Mouse (Mus musculus) kidney, postnatal 10 days (tissue): ENCODE results near the gene BC004004.

Experiments
- DNase-seq: peaks from one replicate; pipeline ENCODE4 v3.0.0; 2021; ENCODE audit warnings: mixed read lengths

BC004004 gene

GRCm38 (mm10) chr17:29261603-29262258 lies 6.9 kb upstream of the BC004004 start:
- DNase-seq: no peak

GRCm38 (mm10) chr17:29262259-29262649 lies 6.3 kb upstream of the BC004004 start:
- DNase-seq: no peak

- no peak for DNase-seq
Measured at GRCm38 (mm10) chr17:29263417-29263816, 5.2 kb upstream of the BC004004 start.

DNA sequence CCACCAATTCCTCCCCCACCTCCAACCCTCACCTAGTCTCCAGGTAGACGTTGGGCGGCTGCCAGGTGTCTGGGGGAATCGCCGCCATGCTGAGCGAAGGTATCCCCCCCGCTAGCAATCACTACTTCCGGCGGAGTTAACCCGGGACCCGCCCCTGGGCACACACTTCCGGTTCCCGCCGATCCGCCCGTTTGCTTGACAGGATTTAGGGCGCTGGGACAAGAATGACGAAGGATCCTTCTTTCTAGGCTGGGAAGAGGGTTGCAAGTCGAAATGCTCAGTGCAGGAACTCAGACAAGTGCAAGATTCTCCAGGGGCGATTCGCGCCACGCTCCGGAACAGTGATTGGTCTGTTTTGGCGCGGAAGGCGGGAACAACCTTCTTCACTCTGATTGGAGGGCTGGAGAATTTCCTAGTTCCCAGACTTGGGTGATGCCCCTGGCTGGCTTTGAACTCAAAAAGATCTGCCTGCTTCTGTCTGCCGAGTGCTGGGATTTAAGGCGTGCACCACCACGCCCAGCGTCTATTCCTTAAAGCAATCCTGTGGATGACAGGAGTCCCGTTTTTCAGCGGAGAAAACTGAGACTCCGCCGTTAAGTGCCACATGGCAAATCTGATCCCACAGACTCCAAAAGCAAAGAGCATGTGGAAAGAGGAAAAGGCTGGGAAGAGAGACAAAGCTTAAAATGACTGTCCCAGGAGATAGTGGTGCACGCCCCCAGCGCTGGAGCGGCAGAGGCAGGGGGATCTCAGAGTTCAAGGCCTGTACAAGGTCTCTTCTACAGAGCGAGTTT lies 4.6 kb upstream of the BC004004 start, which contains the start of gene Ppil1:
Gene Ppil1, minus strand, starts transcription at position 347 of the 794 bp plus-strand sequence.
- peak; percentile 90 for DNase-seq

DNA sequence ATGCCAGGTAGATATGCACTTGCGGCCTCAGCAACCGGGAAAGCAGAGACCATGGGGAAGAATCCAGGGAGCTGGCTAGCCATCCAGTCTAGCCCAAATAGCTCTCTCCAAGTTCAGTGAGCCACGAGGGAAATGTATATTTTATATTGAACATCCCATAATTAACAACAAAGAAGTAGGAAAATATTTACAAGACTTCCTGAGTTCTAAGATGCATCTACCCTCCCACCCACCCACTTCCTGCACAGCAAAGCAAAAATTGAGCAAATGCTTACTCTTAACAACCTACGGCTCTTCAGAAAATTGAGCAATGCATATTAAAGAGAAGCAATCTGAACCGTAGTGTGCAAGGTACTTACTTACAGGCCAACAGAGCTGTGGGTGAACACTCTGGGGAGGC lies 3.8 kb upstream of the BC004004 start:
- DNase-seq: no peak

GRCm38 (mm10) chr17:29267040-29267439 lies 1.5 kb upstream of the BC004004 start:
- peak; percentile 6 for DNase-seq

DNA sequence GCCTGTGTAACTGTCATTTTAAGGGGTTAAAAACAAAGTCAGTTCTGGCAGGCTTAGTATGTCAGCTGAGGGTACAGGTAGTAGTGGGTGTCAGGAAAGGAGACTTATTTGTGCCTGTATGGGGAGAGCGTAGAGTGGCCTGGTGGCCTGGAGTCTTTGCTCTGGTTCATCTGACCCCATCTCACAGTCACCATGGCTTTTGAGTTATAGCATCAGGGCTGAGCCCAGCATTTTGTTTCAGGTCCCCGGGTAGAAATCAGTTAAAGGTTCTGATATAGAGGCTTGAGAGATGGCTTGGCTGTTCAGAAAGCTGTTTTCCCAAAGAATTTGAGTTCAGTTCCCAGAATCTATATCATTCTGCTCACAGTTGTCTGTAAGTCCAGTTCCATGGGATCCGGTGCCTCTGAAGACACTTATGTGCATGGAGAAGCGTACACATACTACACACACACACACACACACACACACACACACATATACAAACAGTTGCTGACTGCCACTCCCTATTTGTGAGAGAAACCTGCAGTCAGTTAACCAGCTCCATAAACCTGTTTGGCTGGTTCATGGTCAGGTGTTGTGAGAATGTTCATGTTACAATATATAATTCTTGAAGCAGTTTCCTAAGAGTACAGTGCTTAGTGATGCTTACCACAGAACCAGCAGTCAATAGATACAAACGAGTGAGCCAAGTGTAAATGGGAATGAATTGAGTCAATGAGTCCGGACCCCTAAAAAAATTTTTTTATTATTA lies 482 bp upstream of the BC004004 start:
- DNase-seq: peak; percentile 5

DNA sequence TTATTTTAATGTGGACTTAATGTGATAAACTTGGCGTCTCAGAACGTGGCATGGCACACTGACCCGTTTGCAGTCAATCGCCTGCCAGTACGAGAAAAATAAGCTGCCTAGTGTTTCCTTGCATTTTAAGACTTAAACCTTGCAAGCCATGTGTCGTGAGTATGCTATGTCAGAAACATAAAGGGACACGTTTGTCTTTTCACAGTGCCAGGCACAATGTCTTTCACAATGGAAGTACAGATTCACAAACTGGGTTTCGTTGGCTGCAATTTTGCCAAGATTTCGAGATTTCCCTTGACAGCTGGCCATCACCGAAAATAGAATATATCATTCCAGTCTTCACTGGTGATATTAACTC lies 740 bp downstream of the BC004004 start:
- no peak for DNase-seq

- DNase-seq: peak; percentile 7
Measured at GRCm38 (mm10) chr17:29270148-29270698, 1.6 kb downstream of the BC004004 start.

GRCm38 (mm10) chr17:29273156-29273555 lies 4.6 kb downstream of the BC004004 start:
- DNase-seq: no peak

DNA sequence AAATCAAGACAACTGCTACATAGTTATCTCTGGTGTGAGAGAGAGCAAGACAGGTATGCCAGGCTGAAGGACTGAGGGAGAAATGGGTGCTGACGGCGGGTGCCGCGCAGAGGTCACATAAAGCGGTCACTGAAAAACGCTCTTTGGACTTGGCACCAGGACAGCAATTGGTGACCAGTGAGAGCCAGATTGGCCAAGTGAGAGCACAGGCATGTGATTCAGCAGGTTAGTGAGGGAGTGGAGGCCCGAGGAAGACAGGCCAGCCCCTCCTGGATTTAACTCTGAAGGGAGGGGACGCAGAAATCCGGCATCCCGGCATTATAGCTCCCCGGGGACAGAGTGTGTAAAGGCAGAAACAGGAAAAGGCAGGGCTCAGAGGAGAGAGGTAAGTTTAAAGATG lies 5.3 kb downstream of the BC004004 start:
- DNase-seq: peak; percentile 83

DNA sequence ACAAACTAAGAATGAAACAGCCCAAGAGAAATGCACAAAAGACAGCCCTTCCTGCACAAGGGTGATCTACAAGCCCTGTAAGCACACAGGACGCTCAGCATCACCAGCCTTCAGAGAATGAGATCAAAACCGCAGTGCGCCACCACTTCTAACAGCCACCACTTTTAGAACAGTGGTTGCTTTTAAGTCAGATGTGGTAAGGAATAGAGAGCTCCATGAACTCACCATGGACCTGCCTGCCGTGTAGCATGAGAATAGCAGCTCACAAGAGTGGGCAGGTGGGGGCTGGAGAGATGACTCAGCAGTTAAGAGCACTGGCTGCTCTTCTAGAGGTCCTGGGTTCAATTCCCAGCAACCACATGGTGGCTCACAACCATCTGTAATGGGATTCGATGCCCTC lies 11.8 kb downstream of the BC004004 start:
- DNase-seq: no peak

- DNase-seq: no peak
Measured at GRCm38 (mm10) chr17:29281541-29281940, 13.0 kb downstream of the BC004004 start.

DNA sequence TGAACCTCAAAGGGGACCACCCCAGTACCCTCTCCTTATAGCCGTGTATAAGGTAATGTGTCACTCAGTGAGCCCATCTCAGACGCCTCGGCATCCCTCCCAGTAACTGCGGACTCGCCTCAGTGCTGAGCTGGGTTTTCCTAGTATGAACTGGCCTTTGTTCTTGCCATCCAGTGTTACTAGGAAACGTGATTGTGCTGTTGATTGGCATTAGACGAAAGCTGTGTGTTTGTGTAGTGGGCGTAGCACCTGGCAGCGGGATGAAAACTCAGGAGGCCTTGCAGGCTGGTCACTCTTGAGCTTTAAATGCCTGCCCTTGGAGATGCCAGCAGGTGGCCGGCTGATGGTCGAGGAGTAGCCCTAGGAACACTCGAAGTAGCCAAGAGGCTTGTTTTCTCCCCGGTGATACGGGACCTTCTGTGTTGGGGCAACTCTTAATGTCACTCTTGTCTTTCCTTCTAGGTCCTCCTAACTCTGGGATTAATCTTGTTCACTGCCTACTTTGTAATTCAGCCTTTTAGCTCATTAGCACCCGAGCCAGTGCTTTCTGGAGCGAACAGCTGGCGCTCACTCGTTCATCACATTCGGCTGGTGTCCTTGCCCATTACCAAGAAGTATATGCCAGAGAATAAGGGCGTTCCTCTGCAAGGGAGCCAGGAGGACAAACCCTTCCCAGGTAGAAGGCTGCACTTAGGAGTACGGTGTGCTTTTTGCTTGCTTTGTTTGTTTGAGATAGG lies 13.8 kb downstream of the BC004004 start:
- no peak for DNase-seq

DNA sequence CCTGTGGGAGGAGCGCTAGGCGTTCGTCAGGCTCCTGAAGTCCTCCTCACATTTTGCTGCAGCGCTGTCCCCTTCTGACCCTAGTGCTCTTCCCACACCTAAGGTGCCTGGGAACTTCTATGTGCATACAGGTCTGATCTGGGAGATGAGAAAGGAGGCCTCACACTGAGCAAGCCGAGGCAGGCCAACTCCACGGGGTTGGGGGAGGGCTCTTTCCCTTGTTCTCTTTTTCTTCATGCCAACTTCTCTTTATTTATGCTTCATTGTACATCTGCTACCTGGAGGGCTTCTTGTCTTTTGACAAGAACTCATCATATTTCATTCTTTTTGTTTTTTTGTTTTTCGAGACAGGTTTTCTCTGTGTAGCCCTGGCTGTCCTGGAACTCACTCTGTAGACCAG lies 23.2 kb downstream of the BC004004 start:
- DNase-seq: no peak

DNA sequence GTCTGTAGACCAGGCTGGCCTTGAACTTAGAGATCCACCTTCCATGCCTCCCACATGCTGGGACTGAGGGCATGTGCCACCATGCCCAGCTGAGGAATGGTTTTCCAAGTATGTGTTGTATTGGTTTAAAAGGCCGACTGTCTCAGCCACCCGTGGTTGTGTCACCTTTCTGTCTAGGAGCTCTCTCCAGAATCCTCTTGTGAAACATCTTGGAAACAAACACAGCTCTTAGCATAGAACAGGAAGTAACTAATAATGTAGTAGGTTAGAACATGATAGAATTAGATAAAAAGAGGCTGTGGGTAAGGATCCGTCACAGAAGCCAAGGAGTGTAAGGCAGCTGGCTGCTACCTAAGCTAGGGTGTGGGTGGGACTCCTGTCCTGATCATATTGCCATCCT lies 24.4 kb downstream of the BC004004 start:
- DNase-seq: no peak

- DNase-seq: peak; percentile 64
Measured at GRCm38 (mm10) chr17:29293807-29294605, 25.4 kb downstream of the BC004004 start.

- DNase-seq: no peak
Measured at GRCm38 (mm10) chr17:29295835-29296234, 27.2 kb downstream of the BC004004 start.

GRCm38 (mm10) chr17:29297321-29297720 lies 28.7 kb downstream of the BC004004 start:
- DNase-seq: no peak

DNA sequence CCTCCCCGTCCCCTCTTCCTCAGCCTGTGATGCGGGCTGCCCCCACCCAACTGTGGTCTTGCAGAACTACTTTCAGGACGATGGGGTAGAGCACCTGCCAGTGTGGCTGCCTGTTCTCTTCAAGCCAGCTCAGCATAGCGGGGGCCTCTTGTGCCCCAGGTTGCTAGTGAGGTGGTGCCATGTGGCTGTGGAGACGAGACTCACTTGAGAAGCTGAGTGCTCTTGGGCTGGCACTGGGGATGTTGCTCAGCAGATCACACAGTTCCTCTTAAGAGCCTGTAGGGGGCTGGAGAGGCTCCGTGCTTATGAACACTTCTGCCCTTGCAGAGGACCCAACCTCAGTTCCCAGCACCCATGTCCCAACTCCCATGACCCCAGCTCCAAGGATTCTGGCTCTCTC lies 29.2 kb downstream of the BC004004 start:
- DNase-seq: no peak

GRCm38 (mm10) chr17:29299282-29299681 lies 30.7 kb downstream of the BC004004 start:
- no peak for DNase-seq

GRCm38 (mm10) chr17:29300926-29301325 lies 32.3 kb downstream of the BC004004 start:
- no peak for DNase-seq
